Mouse (Mus musculus): Measurements from ENCODE around the gene Rad9a. TPM values are rescaled to one million over a fixed set of nuclear protein-coding genes. Genes with fewer than 3 reads are reported as not detected.

The Rad9a gene
- polyA plus RNA-seq, 1 experiment = 31.9 TPM

DNA sequence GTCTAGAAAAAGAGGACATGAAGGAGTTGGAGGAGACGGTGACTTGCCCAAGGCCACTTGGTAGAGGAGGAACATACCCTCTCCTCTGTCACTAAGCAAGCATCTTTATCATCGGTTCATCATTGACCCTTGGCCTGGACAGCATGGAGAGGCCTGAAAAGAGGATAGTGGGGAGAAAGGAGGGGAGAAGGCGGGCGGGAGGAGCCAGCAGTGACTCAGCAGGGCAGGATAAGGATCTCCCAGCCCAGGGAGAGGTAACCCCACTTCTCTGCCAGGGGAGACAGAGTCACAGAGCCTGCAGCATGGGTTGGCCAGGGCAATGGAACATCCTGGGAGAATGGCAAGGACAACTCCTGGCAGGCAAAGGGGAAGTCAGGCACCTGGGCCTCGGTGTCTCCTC is 7.1 kb upstream of the Rad9a start:
- TF ChIP-seq CTCF (IDR thresholded peaks at IDR 0.05; ENCODE audit: borderline replicate concordance, insufficient read depth, low read depth, low read length) (no peak), POLR2A (IDR thresholded peaks at IDR 0.05; ENCODE audit: borderline replicate concordance, insufficient read depth, low read length) (no peak)
- no peaks in the 10 kb centered on the region for H3K27me3 ChIP-seq (ENCODE audit: control insufficient read depth, insufficient read depth, low read length)
- no peak overlapping the region for H3K4me3 ChIP-seq (replicated peaks; ENCODE audit: insufficient read depth, low read depth, low read length)
- WGBS = 83% methylated on average over 5 of the region's 5 CpGs
- no peak overlapping the region for H3K27ac ChIP-seq (ENCODE audit: insufficient read depth, low read length)
- no peaks in the 10 kb centered on the region for H3K4me1 ChIP-seq (ENCODE audit: control insufficient read depth, insufficient read depth, low read length)
- DNase-seq = no peak

GRCm38 (mm10) chr19:4206971-4207370 is 5.5 kb upstream of the Rad9a start:
- H3K4me3 ChIP-seq (replicated peaks; ENCODE audit: insufficient read depth, low read depth, low read length) = no peak overlapping the region
- 3% methylated on average over 2 of the region's 2 CpGs for WGBS

GRCm38 (mm10) chr19:4204889-4205288 is 3.4 kb upstream of the Rad9a start:
- Histone ChIP-seq H3K4me1 (ENCODE audit: control insufficient read depth, insufficient read depth, low read length) (peaks cover 7% of the 10 kb centered on the region), H3K4me3 (replicated peaks; ENCODE audit: insufficient read depth, low read depth, low read length) (no peak overlapping the region), H3K27me3 (ENCODE audit: control insufficient read depth, insufficient read depth, low read length) (no peaks in the 10 kb centered on the region), H3K27ac (ENCODE audit: insufficient read depth, low read length) (no peak overlapping the region)
- DNase-seq = no peak
- 67% methylated on average over 4 of the region's 4 CpGs for WGBS
- TF ChIP-seq CTCF (IDR thresholded peaks at IDR 0.05; ENCODE audit: borderline replicate concordance, insufficient read depth, low read depth, low read length) (no peak), POLR2A (IDR thresholded peaks at IDR 0.05; ENCODE audit: borderline replicate concordance, insufficient read depth, low read length) (no peak)

More at GRCm38 (mm10) chr19:4206971-4207370, 5.5 kb upstream of the Rad9a start:
- no peaks in the 10 kb centered on the region for H3K27me3 ChIP-seq (ENCODE audit: control insufficient read depth, insufficient read depth, low read length)
- H3K27ac ChIP-seq (ENCODE audit: insufficient read depth, low read length) = no peak overlapping the region
- H3K4me1 ChIP-seq (ENCODE audit: control insufficient read depth, insufficient read depth, low read length) = no peaks in the 10 kb centered on the region; the same call in none of the 2 replicates
- TF ChIP-seq CTCF (IDR thresholded peaks at IDR 0.05; ENCODE audit: borderline replicate concordance, insufficient read depth, low read depth, low read length) (peak; percentile 98), POLR2A (IDR thresholded peaks at IDR 0.05; ENCODE audit: borderline replicate concordance, insufficient read depth, low read length) (no peak)
- DNase-seq = peak; percentile 70 to 77

- Histone ChIP-seq H3K27me3 (ENCODE audit: control insufficient read depth, insufficient read depth, low read length) (no peaks in the 10 kb centered on the region), H3K4me3 (replicated peaks; ENCODE audit: insufficient read depth, low read depth, low read length) (no peak overlapping the region), H3K27ac (ENCODE audit: insufficient read depth, low read length) (no peak overlapping the region), H3K4me1 (ENCODE audit: control insufficient read depth, insufficient read depth, low read length) (peaks cover 7% of the 10 kb centered on the region)
- TF ChIP-seq CTCF (IDR thresholded peaks at IDR 0.05; ENCODE audit: borderline replicate concordance, insufficient read depth, low read depth, low read length) (no peak), POLR2A (IDR thresholded peaks at IDR 0.05; ENCODE audit: borderline replicate concordance, insufficient read depth, low read length) (no peak)
- WGBS = 62% methylated on average over 13 of the region's 13 CpGs
- DNase-seq = no peak
Observed at GRCm38 (mm10) chr19:4203604-4204326, 2.3 kb upstream of the Rad9a start.

DNA sequence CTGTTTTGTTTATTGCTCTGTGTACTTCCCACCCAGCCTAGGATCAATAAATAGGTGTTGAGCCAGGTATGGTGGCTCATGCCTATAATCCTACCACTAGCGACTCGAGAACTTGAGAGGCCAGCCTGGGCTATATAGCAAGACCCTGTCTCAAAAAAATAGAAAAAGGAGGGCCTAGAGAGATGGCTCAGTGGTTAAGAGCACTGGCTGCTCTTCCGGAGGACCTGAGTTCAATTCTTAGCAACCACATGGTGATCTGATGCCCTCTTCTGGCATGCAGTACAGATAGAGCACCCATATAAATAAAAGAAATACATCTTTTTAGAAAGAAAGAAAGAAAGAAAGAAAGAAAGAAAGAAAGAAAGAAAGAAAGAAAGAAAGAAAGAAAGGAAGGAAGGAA is 1.7 kb upstream of the Rad9a start:
- H3K4me1 ChIP-seq (ENCODE audit: control insufficient read depth, insufficient read depth, low read length) = peaks cover 7% of the 10 kb centered on the region
- no peak overlapping the region for H3K27ac ChIP-seq (ENCODE audit: insufficient read depth, low read length)
- WGBS = 64% methylated on average over 3 of the region's 3 CpGs
- H3K4me3 ChIP-seq (replicated peaks; ENCODE audit: insufficient read depth, low read depth, low read length) = no peak overlapping the region
- no peak for DNase-seq
- TF ChIP-seq POLR2A (IDR thresholded peaks at IDR 0.05; ENCODE audit: borderline replicate concordance, insufficient read depth, low read length) (no peak), CTCF (IDR thresholded peaks at IDR 0.05; ENCODE audit: borderline replicate concordance, insufficient read depth, low read depth, low read length) (no peak)
- no peaks in the 10 kb centered on the region for H3K27me3 ChIP-seq (ENCODE audit: control insufficient read depth, insufficient read depth, low read length)

DNA sequence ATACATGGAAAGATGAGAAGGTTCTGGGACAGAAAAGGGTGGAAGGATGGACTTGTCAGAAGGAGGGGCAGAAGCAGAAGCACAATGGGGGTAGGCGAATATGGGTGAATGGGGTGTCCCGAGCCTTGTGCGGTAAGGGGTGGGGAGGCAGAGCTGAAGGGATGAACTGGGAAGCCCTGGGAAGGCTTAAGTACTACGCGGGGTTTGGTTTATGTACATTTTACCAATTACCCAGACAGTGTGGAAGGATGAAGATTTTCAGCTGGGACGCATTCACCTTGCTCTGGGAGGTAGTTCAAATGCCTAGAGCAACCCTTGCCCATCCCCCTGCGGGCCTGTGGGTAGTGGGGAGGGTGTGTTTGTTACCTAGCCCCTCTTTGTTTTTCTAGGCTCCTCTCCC is 687 bp upstream of the Rad9a start:
- no peak for DNase-seq
- TF ChIP-seq POLR2A (IDR thresholded peaks at IDR 0.05; ENCODE audit: borderline replicate concordance, insufficient read depth, low read length) (no peak), CTCF (IDR thresholded peaks at IDR 0.05; ENCODE audit: borderline replicate concordance, insufficient read depth, low read depth, low read length) (no peak)
- peaks cover 10% of the 10 kb centered on the region for H3K4me1 ChIP-seq (ENCODE audit: control insufficient read depth, insufficient read depth, low read length)
- no peaks in the 10 kb centered on the region for H3K27me3 ChIP-seq (ENCODE audit: control insufficient read depth, insufficient read depth, low read length)
- peak overlapping the region; percentile 58 for H3K27ac ChIP-seq (ENCODE audit: insufficient read depth, low read length)
- 29% methylated on average over 7 of the region's 7 CpGs for WGBS
- peak overlapping the region; percentile 74 for H3K4me3 ChIP-seq (replicated peaks; ENCODE audit: insufficient read depth, low read depth, low read length)

DNA sequence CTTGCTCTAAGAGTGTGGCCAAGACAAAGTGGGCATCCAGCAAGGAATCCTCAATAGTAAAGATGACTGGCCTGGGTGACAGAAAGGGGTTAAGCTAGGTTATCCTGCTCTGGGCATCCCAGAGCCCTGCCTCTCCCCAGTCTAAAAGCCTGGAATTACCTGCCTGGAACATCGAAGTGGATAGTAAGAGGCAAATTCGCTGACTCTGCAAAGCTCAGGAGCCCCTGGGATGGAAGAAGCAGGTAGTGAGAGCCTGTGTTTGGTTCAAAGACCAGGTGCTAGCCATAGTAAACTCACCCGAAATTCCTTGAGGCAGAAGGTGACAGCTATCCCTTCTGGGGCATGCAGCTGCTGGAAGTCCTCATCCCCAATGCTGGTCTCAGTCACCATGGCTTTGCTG is 4.3 kb downstream of the Rad9a start:
- peaks cover 47% of the 10 kb centered on the region for H3K4me1 ChIP-seq (ENCODE audit: control insufficient read depth, insufficient read depth, low read length)
- TF ChIP-seq CTCF (IDR thresholded peaks at IDR 0.05; ENCODE audit: borderline replicate concordance, insufficient read depth, low read depth, low read length) (no peak), POLR2A (IDR thresholded peaks at IDR 0.05; ENCODE audit: borderline replicate concordance, insufficient read depth, low read length) (no peak)
- DNase-seq = no peak
- no peaks in the 10 kb centered on the region for H3K27me3 ChIP-seq (ENCODE audit: control insufficient read depth, insufficient read depth, low read length)
- 65% methylated on average over 3 of the region's 3 CpGs for WGBS
- H3K4me3 ChIP-seq (replicated peaks; ENCODE audit: insufficient read depth, low read depth, low read length) = no peak overlapping the region
- 0 out of 2 replicates have a peak overlapping the region, but pooled peaks have one; percentile 35 for H3K27ac ChIP-seq (ENCODE audit: insufficient read depth, low read length)

DNA sequence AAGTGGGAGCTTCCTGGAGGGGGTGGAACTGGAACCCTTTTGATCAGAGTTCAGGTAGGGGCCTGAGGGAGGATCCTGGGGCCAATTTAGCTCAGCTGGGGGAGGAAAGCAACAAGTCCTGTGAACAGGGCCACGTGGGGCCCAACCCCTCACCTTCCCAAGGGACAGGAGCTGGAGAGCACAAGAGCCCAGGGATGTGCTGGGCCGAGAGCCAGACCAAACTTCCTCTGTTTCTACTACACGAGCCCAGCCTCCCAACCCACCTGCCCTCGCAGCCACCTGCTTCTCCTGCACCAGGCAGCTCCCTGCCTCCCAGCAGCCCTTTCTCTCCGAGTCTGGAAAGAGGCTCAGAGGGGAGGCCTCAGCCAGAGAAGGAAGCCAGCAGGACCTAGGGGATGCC is 4.9 kb downstream of the Rad9a start:
- peak overlapping the region; percentile 35; the same call in 1 of the 2 replicates for H3K27ac ChIP-seq (ENCODE audit: insufficient read depth, low read length)
- no peak overlapping the region for H3K4me3 ChIP-seq (replicated peaks; ENCODE audit: insufficient read depth, low read depth, low read length)
- WGBS = 18% methylated on average over 5 of the region's 5 CpGs
- TF ChIP-seq CTCF (IDR thresholded peaks at IDR 0.05; ENCODE audit: borderline replicate concordance, insufficient read depth, low read depth, low read length) (no peak), POLR2A (IDR thresholded peaks at IDR 0.05; ENCODE audit: borderline replicate concordance, insufficient read depth, low read length) (no peak)
- no peaks in the 10 kb centered on the region for H3K27me3 ChIP-seq (ENCODE audit: control insufficient read depth, insufficient read depth, low read length)
- DNase-seq = no peak
- H3K4me1 ChIP-seq (ENCODE audit: control insufficient read depth, insufficient read depth, low read length) = peaks cover 47% of the 10 kb centered on the region

Measured in cerebellum, adult 2 months (tissue).